Mouse (Mus musculus) frontal cortex, adult 2 months (tissue): ENCODE measurements at regions not wholly inside any gene's neighbourhood (a gene's known extent, or its start where the extent isn't known, plus 50 kb on each side); places are given as distances from the start of the nearest gene placed in this dataset.
"Not testable (repeated sequence)": the region's sequence is repeated elsewhere in the genome, so short reads cannot be mapped to it uniquely, and the experiment has no call there.

Source experiments
- DNase-seq, 2 experiments: peaks; one replicate each; pipeline ENCODE4 v3.0.0; 2022; ENCODE audit warnings: low spot score in 1 of 2; ENCODE audit errors: extremely low spot score in 1 of 2

- no peak for DNase-seq
Observed at GRCm38 (mm10) chr1:23034271-23034670, 67.8 kb downstream of the 4933415F23Rik start.

GRCm38 (mm10) chr1:23023536-23023935 lies 78.5 kb downstream of the 4933415F23Rik start:
- no peak for DNase-seq

GRCm38 (mm10) chr1:23007784-23008490 lies 94.1 kb downstream of the 4933415F23Rik start:
- no peak for DNase-seq

- DNase-seq: no peak
Observed at GRCm38 (mm10) chr1:23004882-23005281, 97.2 kb downstream of the 4933415F23Rik start.

GRCm38 (mm10) chr1:22996665-22997064 lies 105.4 kb downstream of the 4933415F23Rik start:
- no peak for DNase-seq

- DNase-seq: no peak
Observed at GRCm38 (mm10) chr1:22989521-22990221, 112.4 kb downstream of the 4933415F23Rik start.

GRCm38 (mm10) chr1:22987521-22987920 lies 114.5 kb downstream of the 4933415F23Rik start:
- no peak for DNase-seq

GRCm38 (mm10) chr1:22984276-22984675 lies 117.8 kb downstream of the 4933415F23Rik start:
- DNase-seq: not testable (repeated sequence)

- DNase-seq: no peak
Observed at GRCm38 (mm10) chr1:22974917-22975316, 127.1 kb downstream of the 4933415F23Rik start.

GRCm38 (mm10) chr1:22943995-22944394 lies 138.2 kb upstream of the Rims1 start:
- no peak for DNase-seq

GRCm38 (mm10) chr1:22939816-22940215 lies 134.0 kb upstream of the Rims1 start:
- DNase-seq: peak; percentile 41 to 74

- DNase-seq: no peak
Observed at GRCm38 (mm10) chr1:22931147-22931896, 125.5 kb upstream of the Rims1 start.

GRCm38 (mm10) chr1:22902992-22903391 lies 97.2 kb upstream of the Rims1 start:
- DNase-seq: no peak

GRCm38 (mm10) chr1:22901018-22901625 lies 95.3 kb upstream of the Rims1 start:
- no peak for DNase-seq

- no peak for DNase-seq
Observed at GRCm38 (mm10) chr1:22895099-22895498, 89.3 kb upstream of the Rims1 start.

GRCm38 (mm10) chr1:22862985-22863384 lies 57.2 kb upstream of the Rims1 start:
- DNase-seq: no peak
